ENCODE assay signal across 25 mouse cellular contexts in genomic region chr10:81015666-81016065, GRCm38 (mm10). TPM values are rescaled to one million over a fixed set of nuclear protein-coding genes. Genes with fewer than 3 reads are reported as not detected.
DNase-seq lines count a peak whose midpoint lies in the region; ATAC-seq and TF ChIP-seq lines count a peak whose summit lies in the region.
"Had no signal": no experiment of that assay in that cellular context is flagged by ENCODE, and none has a peak within 500 bp of the region (broad histone marks: within the 10 kb centered on the region; RNA-seq: fewer than 3 reads in every experiment).

No protein-coding gene starts in this region.

- no peak overlapping the region for H3K9ac ChIP-seq in embryonic facial prominence, embryonic 13.5 days
- no peak overlapping the region for H3K9ac ChIP-seq in midbrain, embryonic 16.5 days (ENCODE audit: low read depth, low read length)
- H3K9ac ChIP-seq in midbrain, embryonic 11.5 days (ENCODE audit: low read length) = no peak overlapping the region
- H3K9ac ChIP-seq: embryonic facial prominence, embryonic 15.5 days; forebrain, postnatal 0 days had no signal

- H3K36me3 ChIP-seq in embryonic facial prominence, embryonic 13.5 days = no peaks in the 10 kb centered on the region
- H3K36me3 ChIP-seq in embryonic facial prominence, embryonic 10.5 days (replicated peaks) = no peaks in the 10 kb centered on the region
- H3K36me3 ChIP-seq in midbrain, embryonic 16.5 days (ENCODE audit: control insufficient read depth, insufficient read depth, low read length) = no peaks in the 10 kb centered on the region
- H3K36me3 ChIP-seq in midbrain, embryonic 11.5 days (ENCODE audit: control insufficient read depth, insufficient read depth, low read length) = no peaks in the 10 kb centered on the region
- H3K36me3 ChIP-seq: embryonic facial prominence, embryonic 15.5 days had no signal

- no peak overlapping the region for H3K4me3 ChIP-seq in embryonic facial prominence, embryonic 13.5 days
- no peak overlapping the region for H3K4me3 ChIP-seq in embryonic facial prominence, embryonic 10.5 days
- H3K4me3 ChIP-seq in layer of hippocampus, adult 2 months = no peak overlapping the region
- no peak overlapping the region for H3K4me3 ChIP-seq in midbrain, embryonic 16.5 days (ENCODE audit: low read depth, low read length)
- no peak overlapping the region for H3K4me3 ChIP-seq in midbrain, embryonic 11.5 days (ENCODE audit: low read depth, low read length)

- peak; percentile 60 for DNase-seq in cerebellum, adult 11-12 months
- no peak for DNase-seq in cerebellum, adult 8-10 months
- DNase-seq in embryonic facial prominence, embryonic 10.5 days (ENCODE audit: low spot score) = no peak
- no peak for DNase-seq in layer of hippocampus, adult 2 months (ENCODE audit: low spot score in 2 of 2)
- no peak for DNase-seq in layer of hippocampus, adult 11-12 months (ENCODE audit: low spot score)
- DNase-seq in midbrain, embryonic 11.5 days (ENCODE audit: low spot score, missing footprints) = no peak
- DNase-seq: adrenal gland, adult 8-10 months; adrenal gland, postnatal 25 days; cerebellum, adult 2 months; embryo, embryonic 11 days; forebrain, postnatal 0 days; gastrocnemius, adult 2 months; gastrocnemius, postnatal 14 days; heart, adult 11 months had no signal

- peaks cover 9% of the 10 kb centered on the region for H3K4me1 ChIP-seq in embryonic facial prominence, embryonic 13.5 days
- peaks cover 23% of the 10 kb centered on the region for H3K4me1 ChIP-seq in embryonic facial prominence, embryonic 10.5 days
- H3K4me1 ChIP-seq in midbrain, embryonic 16.5 days (ENCODE audit: control insufficient read depth, insufficient read depth, low read length) = peaks cover 6% of the 10 kb centered on the region
- peaks cover 5% of the 10 kb centered on the region; the same call in 1 of the 2 replicates for H3K4me1 ChIP-seq in midbrain, embryonic 11.5 days (ENCODE audit: control insufficient read depth, insufficient read depth, low read length)

- no peak overlapping the region for H3K27ac ChIP-seq in embryonic facial prominence, embryonic 13.5 days
- H3K27ac ChIP-seq in embryonic facial prominence, embryonic 10.5 days (replicated peaks) = no peak overlapping the region
- peak overlapping the region; percentile 68 for H3K27ac ChIP-seq in layer of hippocampus, adult 2 months
- no peak overlapping the region for H3K27ac ChIP-seq in midbrain, embryonic 16.5 days (ENCODE audit: low read length)
- no peak overlapping the region for H3K27ac ChIP-seq in midbrain, embryonic 11.5 days (ENCODE audit: low read depth, low read length)
- H3K27ac ChIP-seq: embryonic facial prominence, embryonic 15.5 days; gastrocnemius, adult 2 months; hindbrain, embryonic 13.5 days; hindbrain, postnatal 0 days had no signal

- H3K4me2 ChIP-seq in embryonic facial prominence, embryonic 13.5 days = peak overlapping the region; percentile 72; the same call in 1 of the 2 replicates
- peak overlapping the region; percentile 54; the same call in 1 of the 2 replicates for H3K4me2 ChIP-seq in midbrain, embryonic 16.5 days (ENCODE audit: low read length)
- no peak overlapping the region for H3K4me2 ChIP-seq in midbrain, embryonic 11.5 days

- WGBS in embryonic facial prominence, embryonic 13.5 days = 88% methylated on average over 2 of the region's 2 CpGs
- WGBS in embryonic facial prominence, embryonic 10.5 days = 94% methylated on average over 2 of the region's 2 CpGs
- WGBS in midbrain, embryonic 16.5 days = 95% methylated on average over 2 of the region's 2 CpGs
- 93% methylated on average over 2 of the region's 2 CpGs for WGBS in midbrain, embryonic 11.5 days

- no peak for TF ChIP-seq CTCF in layer of hippocampus, adult 2 months (conservative IDR thresholded peaks at IDR 0.05)

- peaks cover 3% of the 10 kb centered on the region; the same call in 1 of the 2 replicates for H3K27me3 ChIP-seq in embryonic facial prominence, embryonic 13.5 days
- peaks cover 15% of the 10 kb centered on the region for H3K27me3 ChIP-seq in embryonic facial prominence, embryonic 10.5 days (replicated peaks; ENCODE audit: low read depth, poor library complexity, severe bottlenecking)
- H3K27me3 ChIP-seq in midbrain, embryonic 16.5 days (ENCODE audit: control insufficient read depth, insufficient read depth, low read depth, low read length) = no peaks in the 10 kb centered on the region
- H3K27me3 ChIP-seq in midbrain, embryonic 11.5 days (ENCODE audit: control insufficient read depth, insufficient read depth, low read length) = no peaks in the 10 kb centered on the region
- H3K27me3 ChIP-seq: embryonic facial prominence, embryonic 15.5 days; hindbrain, embryonic 13.5 days had no signal

- no peak for ATAC-seq in embryonic facial prominence, embryonic 13.5 days (ENCODE audit: insufficient number of reproducible peaks, insufficient read depth, low FRiP score, low TSS enrichment, low read depth)
- no peak for ATAC-seq in midbrain, embryonic 16.5 days
- ATAC-seq in midbrain, embryonic 11.5 days (ENCODE audit: low FRiP score) = no peak
- ATAC-seq: inflammation-experienced regulatory T-cells, adult 6 months had no signal

- no peaks in the 10 kb centered on the region for H3K9me3 ChIP-seq in embryonic facial prominence, embryonic 13.5 days
- no peaks in the 10 kb centered on the region for H3K9me3 ChIP-seq in embryonic facial prominence, embryonic 10.5 days
- no peaks in the 10 kb centered on the region for H3K9me3 ChIP-seq in midbrain, embryonic 16.5 days (replicated peaks; ENCODE audit: control insufficient read depth, low read length, poor library complexity, severe bottlenecking)
- no peaks in the 10 kb centered on the region for H3K9me3 ChIP-seq in midbrain, embryonic 11.5 days (ENCODE audit: control insufficient read depth, low read length)
- H3K9me3 ChIP-seq: embryonic facial prominence, embryonic 15.5 days; hindbrain, embryonic 13.5 days had no signal

RNA-seq across cellular contexts. Expression of gene Gng7, which starts 0.9 kb away (rescaled TPM):
- 11.3 and 13.1 TPM in 2 replicates for polyA plus RNA-seq in embryonic facial prominence, embryonic 13.5 days (2015; fragmentation: Nextera tagmentation; extraction: Ambion mirVana)
- polyA plus RNA-seq in embryonic facial prominence, embryonic 10.5 days (2016; fragmentation: Nextera tagmentation; extraction: Ambion mirVana) = 6.5 and 6.7 TPM in 2 replicates
- 100 to 1,000 TPM; 161 to 176 TPM for total RNA-seq in layer of hippocampus, adult 2 months (2021)
- 21.5 and 25.6 TPM in 2 replicates for polyA plus RNA-seq in midbrain, embryonic 16.5 days (2015; fragmentation: Nextera tagmentation; extraction: Ambion mirVana)
- polyA plus RNA-seq in midbrain, embryonic 11.5 days (2014; fragmentation: Nextera tagmentation; extraction: Ambion mirVana) = 6.6 and 7.0 TPM in 2 replicates
- polyA plus RNA-seq: activated CD4-positive, CD25-positive, alpha-beta regulatory T cell, adult 4 months; inflammation-experienced regulatory T-cells, adult 6 months had no signal

RNA-seq across cellular contexts. Expression of gene Diras1, which starts 9.8 kb away (rescaled TPM):
- polyA plus RNA-seq in embryonic facial prominence, embryonic 13.5 days (2015; fragmentation: Nextera tagmentation; extraction: Ambion mirVana) = 0.80 and 1.0 TPM in 2 replicates
- polyA plus RNA-seq in embryonic facial prominence, embryonic 10.5 days (2016; fragmentation: Nextera tagmentation; extraction: Ambion mirVana) = 1.4 and 1.9 TPM in 2 replicates
- 100 to 1,000 TPM in 1 of 2 experiments, 10 to 100 TPM in 1; 95.2 to 100 TPM for total RNA-seq in layer of hippocampus, adult 2 months (2021)
- 71.7 and 88.1 TPM in 2 replicates for polyA plus RNA-seq in midbrain, embryonic 16.5 days (2015; fragmentation: Nextera tagmentation; extraction: Ambion mirVana)
- 3.1 and 3.3 TPM in 2 replicates for polyA plus RNA-seq in midbrain, embryonic 11.5 days (2014; fragmentation: Nextera tagmentation; extraction: Ambion mirVana)
- total RNA-seq: heart, postnatal 25 days; hematopoietic stem cell, adult 5-6 weeks had no signal
- polyA plus RNA-seq: heart, embryonic 14.5 days; heart, postnatal 0 days; inflammation-experienced regulatory T-cells, adult 6 months had no signal

RNA-seq across cellular contexts. Expression of gene Slc39a3, which starts 21.6 kb away (rescaled TPM):
- 22.6 and 22.7 TPM in 2 replicates for polyA plus RNA-seq in embryonic facial prominence, embryonic 13.5 days (2015; fragmentation: Nextera tagmentation; extraction: Ambion mirVana)
- polyA plus RNA-seq in embryonic facial prominence, embryonic 10.5 days (2016; fragmentation: Nextera tagmentation; extraction: Ambion mirVana) = 14.0 and 16.9 TPM in 2 replicates
- total RNA-seq in layer of hippocampus, adult 2 months (2021) = 10 to 100 TPM; 60.8 to 66.1 TPM
- polyA plus RNA-seq in midbrain, embryonic 16.5 days (2015; fragmentation: Nextera tagmentation; extraction: Ambion mirVana) = 52.8 and 55.7 TPM in 2 replicates
- polyA plus RNA-seq in midbrain, embryonic 11.5 days (2014; fragmentation: Nextera tagmentation; extraction: Ambion mirVana) = 9.1 and 10.1 TPM in 2 replicates

RNA-seq across cellular contexts. Expression of gene Sgta, which starts 44.3 kb away (rescaled TPM):
- 218 and 222 TPM in 2 replicates for polyA plus RNA-seq in embryonic facial prominence, embryonic 13.5 days (2015; fragmentation: Nextera tagmentation; extraction: Ambion mirVana)
- 289 and 290 TPM in 2 replicates for polyA plus RNA-seq in embryonic facial prominence, embryonic 10.5 days (2016; fragmentation: Nextera tagmentation; extraction: Ambion mirVana)
- 100 to 1,000 TPM; 176 TPM for total RNA-seq in layer of hippocampus, adult 2 months (2021)
- polyA plus RNA-seq in midbrain, embryonic 16.5 days (2015; fragmentation: Nextera tagmentation; extraction: Ambion mirVana) = 324 and 340 TPM in 2 replicates
- 200 and 232 TPM in 2 replicates for polyA plus RNA-seq in midbrain, embryonic 11.5 days (2014; fragmentation: Nextera tagmentation; extraction: Ambion mirVana)

RNA-seq across cellular contexts. Expression of gene Thop1, which starts 54.2 kb away (rescaled TPM):
- polyA plus RNA-seq in embryonic facial prominence, embryonic 13.5 days (2015; fragmentation: Nextera tagmentation; extraction: Ambion mirVana) = 58.2 and 60.9 TPM in 2 replicates
- polyA plus RNA-seq in embryonic facial prominence, embryonic 10.5 days (2016; fragmentation: Nextera tagmentation; extraction: Ambion mirVana) = 102 and 109 TPM in 2 replicates
- total RNA-seq in layer of hippocampus, adult 2 months (2021) = 10 to 100 TPM; 52.0 to 52.6 TPM
- polyA plus RNA-seq in midbrain, embryonic 16.5 days (2015; fragmentation: Nextera tagmentation; extraction: Ambion mirVana) = 47.3 and 51.6 TPM in 2 replicates
- polyA plus RNA-seq in midbrain, embryonic 11.5 days (2014; fragmentation: Nextera tagmentation; extraction: Ambion mirVana) = 44.1 and 51.4 TPM in 2 replicates

Comparison
In these comparisons a context has a peak if more than half of its experiments do, and no peak if none do; other contexts are left out.
1. RNA of gene Diras1, which starts 9.8 kb away (polyA plus RNA-seq): 71.7 to 88.1 TPM in midbrain, embryonic 16.5 days; 3.1 to 3.3 TPM in midbrain, embryonic 11.5 days, 1.4 to 1.9 TPM in embryonic facial prominence, embryonic 10.5 days and 0.80 to 1.0 TPM in embryonic facial prominence, embryonic 13.5 days; every median in the first group is over 10 times any median in the second.